Mouse (Mus musculus): ENCODE results near the gene Tnpo3. TPM values are rescaled to one million over a fixed set of nuclear protein-coding genes. Genes with fewer than 3 reads are reported as not detected.

Tnpo3 gene
- total and polyA plus RNA-seq, 2 experiments: 26.8 to 34.7 TPM

DNA sequence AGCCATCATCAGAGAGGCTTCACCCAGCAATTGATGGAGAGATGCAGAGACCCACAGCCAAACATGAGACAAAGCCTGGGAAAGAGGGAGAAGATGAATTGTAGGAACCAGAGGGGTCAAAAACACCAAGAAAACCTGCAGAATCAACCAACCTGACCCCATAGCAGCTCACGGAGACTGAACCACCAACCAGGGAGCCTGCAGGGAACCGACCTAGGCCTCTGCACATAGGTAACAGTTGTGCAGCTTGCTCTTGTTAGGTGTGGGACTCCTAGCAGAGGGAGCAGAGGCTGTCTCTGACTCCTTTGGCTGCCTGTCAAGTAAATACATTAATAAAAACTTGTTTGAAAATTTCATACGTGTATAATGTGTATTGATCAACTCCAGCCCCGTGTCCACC is 32.1 kb upstream of the Tnpo3 start:
- Histone ChIP-seq H3K79me2 (ENCODE audit: control insufficient read depth, insufficient read depth, low read length) (no peaks in the 10 kb centered on the region), H3K4me1 (ENCODE audit: control insufficient read depth, insufficient read depth, low read length) (no peaks in the 10 kb centered on the region), H3K4me3 (ENCODE audit: insufficient read depth, low read depth, low read length) (no peak overlapping the region), H3K36me3 (ENCODE audit: control insufficient read depth, insufficient read depth, low read length) (no peaks in the 10 kb centered on the region), H3K27ac (replicated peaks; ENCODE audit: insufficient read depth, low read depth, low read length) (no peak overlapping the region), H3K9ac (ENCODE audit: low read depth, low read length) (no peak overlapping the region), H3K27me3 (ENCODE audit: control insufficient read depth, insufficient read depth, low read length) (no peaks in the 10 kb centered on the region)
- no peak for DNase-seq (ENCODE audit: extremely low read depth, low read depth, low spot score)
- TF ChIP-seq POLR2A (IDR thresholded peaks at IDR 0.05; ENCODE audit: extremely low read depth, insufficient read depth, low read length) (no peak), CTCF (IDR thresholded peaks at IDR 0.05; ENCODE audit: low read depth, low read length) (no peak)
- 92% methylated on average over 4 of the region's 4 CpGs for WGBS

DNA sequence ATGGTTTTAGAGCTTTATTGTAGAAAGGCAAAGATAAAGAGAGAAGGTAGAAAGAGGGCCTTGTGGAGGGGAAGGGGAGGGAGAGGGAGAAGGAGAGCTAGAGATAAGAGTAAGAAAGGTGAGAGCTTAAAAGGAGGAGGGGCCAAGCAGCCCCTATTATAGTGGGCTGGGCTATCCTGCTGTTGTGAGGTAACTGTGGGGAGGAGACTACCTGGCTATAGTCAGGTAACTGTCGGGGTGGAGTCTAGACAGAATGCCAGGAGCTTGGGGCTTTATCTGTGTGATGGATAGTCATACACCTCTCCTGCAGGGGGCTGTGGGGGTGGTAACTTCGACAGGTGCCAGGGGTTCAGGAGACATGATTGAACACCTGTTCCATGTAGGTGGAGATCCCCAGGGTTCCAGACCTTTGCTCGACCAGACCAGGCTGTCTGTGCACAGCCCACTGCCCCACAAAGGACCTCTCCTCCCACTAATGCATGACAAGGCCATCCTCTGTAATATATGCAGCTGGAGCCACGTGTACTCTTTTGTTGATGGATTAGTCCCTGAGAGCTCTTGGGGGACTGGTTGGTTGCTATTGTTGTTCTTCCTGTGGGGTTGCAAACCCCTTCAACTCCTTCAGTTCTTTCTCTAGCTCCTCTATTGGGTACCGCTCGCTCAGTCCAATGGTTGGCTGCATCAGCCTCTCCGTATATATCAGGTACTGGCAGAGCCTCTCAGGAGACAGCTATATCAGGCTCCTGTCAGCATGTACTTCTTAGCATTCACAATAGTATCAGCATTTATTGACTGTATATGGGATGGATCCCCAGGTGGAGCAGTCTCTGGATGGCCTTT is 30.1 kb upstream of the Tnpo3 start:
- Histone ChIP-seq H3K27ac (replicated peaks; ENCODE audit: insufficient read depth, low read depth, low read length) (no peak overlapping the region), H3K4me3 (ENCODE audit: insufficient read depth, low read depth, low read length) (no peak overlapping the region), H3K9ac (ENCODE audit: low read depth, low read length) (no peak overlapping the region), H3K36me3 (ENCODE audit: control insufficient read depth, insufficient read depth, low read length) (no peaks in the 10 kb centered on the region), H3K4me1 (ENCODE audit: control insufficient read depth, insufficient read depth, low read length) (no peaks in the 10 kb centered on the region), H3K79me2 (ENCODE audit: control insufficient read depth, insufficient read depth, low read length) (no peaks in the 10 kb centered on the region), H3K27me3 (ENCODE audit: control insufficient read depth, insufficient read depth, low read length) (no peaks in the 10 kb centered on the region; the same call in 1 of the 2 replicates)
- WGBS: 48% methylated on average over 7 of the region's 7 CpGs
- DNase-seq (ENCODE audit: extremely low read depth, low read depth, low spot score): no peak
- TF ChIP-seq CTCF (IDR thresholded peaks at IDR 0.05; ENCODE audit: low read depth, low read length) (no peak), POLR2A (IDR thresholded peaks at IDR 0.05; ENCODE audit: extremely low read depth, insufficient read depth, low read length) (no peak)

DNA sequence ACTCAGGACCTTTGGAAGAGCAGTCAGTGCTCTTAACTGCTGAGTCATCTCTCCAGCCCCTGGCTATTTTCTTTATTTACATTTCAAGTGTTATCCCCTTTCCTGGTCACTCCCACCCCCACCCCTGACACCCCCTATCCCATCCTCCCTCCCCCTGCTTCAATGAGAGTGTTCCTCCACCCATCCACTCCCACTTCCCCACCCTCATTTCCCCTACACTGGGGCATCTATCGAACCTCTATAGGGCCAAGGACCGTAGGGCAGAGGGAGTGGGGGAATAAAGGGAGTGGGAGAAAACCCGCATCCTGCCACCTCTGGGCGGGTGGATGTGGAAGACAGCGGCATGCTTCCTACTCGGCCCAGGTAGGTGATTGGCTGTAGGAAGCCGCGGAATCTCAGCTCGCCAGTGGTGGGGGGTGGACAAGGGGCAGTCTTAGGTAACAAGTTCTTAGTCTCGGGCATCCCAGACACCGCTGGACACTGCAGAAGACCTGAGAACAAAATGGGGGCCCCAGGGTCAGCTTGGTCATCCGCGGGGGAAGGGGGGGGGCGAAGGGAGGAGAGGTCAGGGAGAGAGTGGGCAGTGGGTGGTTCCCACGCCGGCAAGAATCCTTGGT is 29.3 kb upstream of the Tnpo3 start:
- no peak for DNase-seq (ENCODE audit: extremely low read depth, low read depth, low spot score)
- Histone ChIP-seq H3K4me3 (ENCODE audit: insufficient read depth, low read depth, low read length) (no peak overlapping the region), H3K27me3 (ENCODE audit: control insufficient read depth, insufficient read depth, low read length) (no peaks in the 10 kb centered on the region; the same call in 1 of the 2 replicates), H3K4me1 (ENCODE audit: control insufficient read depth, insufficient read depth, low read length) (no peaks in the 10 kb centered on the region), H3K79me2 (ENCODE audit: control insufficient read depth, insufficient read depth, low read length) (no peaks in the 10 kb centered on the region), H3K9ac (ENCODE audit: low read depth, low read length) (no peak overlapping the region), H3K36me3 (ENCODE audit: control insufficient read depth, insufficient read depth, low read length) (no peaks in the 10 kb centered on the region), H3K27ac (replicated peaks; ENCODE audit: insufficient read depth, low read depth, low read length) (no peak overlapping the region)
- whole genome bisulfite sequencing: 26% methylated on average over 16 of the region's 16 CpGs
- no peak for TF ChIP-seq CTCF (IDR thresholded peaks at IDR 0.05; ENCODE audit: low read depth, low read length)
- no peak for TF ChIP-seq POLR2A (IDR thresholded peaks at IDR 0.05; ENCODE audit: extremely low read depth, insufficient read depth, low read length)

DNA sequence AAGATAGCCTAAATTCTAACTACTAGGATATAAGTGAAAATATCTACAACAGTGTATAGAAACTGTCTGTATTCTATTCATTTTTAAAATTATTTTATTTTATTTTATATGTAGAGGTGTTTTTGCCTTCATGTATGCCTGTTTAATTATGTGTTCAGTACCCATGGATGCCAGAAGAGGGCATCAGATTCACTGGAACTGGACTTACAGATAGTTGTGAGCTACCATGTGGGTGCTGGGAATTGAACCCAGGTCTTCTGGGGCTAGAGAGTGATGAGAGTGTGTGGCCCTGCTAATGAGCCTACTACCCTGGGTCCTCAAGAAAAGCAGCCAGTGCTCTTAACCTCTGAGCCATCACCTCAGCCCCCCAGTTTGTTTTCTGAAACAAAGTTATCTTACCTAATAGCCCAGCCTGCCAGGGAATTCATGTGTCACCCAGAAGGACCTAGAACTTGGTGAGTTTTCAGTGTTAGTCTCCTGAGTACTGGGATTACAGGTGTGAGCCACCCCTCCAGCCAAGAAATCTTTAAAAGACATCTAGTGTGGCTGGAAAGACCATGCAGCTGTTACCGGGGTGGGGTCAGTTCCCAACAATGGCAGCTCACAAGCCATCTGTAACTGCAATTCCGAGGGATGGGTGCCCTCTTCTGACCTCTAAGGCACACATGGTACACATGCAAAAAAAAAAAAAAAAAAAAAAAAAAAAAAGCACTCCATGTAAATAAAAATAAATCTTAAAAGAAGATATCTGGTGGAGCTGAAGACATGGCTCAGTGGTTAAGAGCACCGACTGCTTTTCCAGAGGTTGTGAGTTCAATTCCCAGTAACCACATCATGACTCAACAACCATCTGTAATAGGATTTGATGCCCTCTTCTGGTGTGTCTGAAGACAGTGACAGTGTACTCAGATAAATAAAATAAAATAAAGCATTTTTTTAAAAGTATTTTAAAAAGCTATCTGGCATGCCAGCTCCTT is 28.0 kb upstream of the Tnpo3 start:
- 84% methylated on average over 3 of the region's 3 CpGs for WGBS

DNA sequence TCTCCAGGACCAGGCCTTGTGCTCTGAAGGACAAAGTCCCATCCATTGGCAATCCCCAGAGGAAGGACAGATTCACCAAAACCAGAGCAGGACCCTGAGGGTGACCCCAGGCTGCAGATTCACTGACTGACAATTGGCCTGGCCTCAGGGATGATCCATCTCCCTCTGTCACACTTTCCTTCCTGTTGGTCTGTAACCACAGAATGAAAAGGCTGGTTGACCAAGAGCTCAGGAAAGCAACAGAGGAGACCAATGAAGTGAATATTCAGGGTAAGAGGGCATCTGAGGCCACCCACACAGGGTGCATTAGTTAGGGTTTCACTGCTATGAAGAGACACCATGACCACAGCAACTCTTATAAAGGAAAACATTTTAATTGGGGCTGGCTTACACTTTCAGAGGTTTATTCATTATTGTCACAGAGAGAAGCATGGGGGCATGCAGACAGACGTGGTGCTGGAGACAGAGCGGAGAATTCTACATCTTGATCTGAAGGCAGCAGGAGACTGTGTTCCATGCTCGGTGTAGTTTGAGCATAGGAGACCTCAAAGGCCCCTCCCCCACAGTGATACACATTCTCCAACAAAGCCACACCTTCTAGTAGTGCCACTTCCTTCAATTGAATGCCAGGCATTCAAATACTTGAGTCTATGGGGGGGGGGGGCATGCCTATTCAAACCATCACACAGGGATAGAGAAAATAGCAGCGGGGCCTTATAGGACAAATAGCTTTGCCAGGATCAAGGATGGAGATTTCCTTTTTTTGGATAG is 26.8 kb upstream of the Tnpo3 start:
- Histone ChIP-seq H3K27me3 (ENCODE audit: control insufficient read depth, insufficient read depth, low read length) (peaks cover 3% of the 10 kb centered on the region; the same call in 1 of the 2 replicates), H3K79me2 (ENCODE audit: control insufficient read depth, insufficient read depth, low read length) (no peaks in the 10 kb centered on the region), H3K9ac (ENCODE audit: low read depth, low read length) (no peak overlapping the region), H3K27ac (replicated peaks; ENCODE audit: insufficient read depth, low read depth, low read length) (no peak overlapping the region), H3K36me3 (ENCODE audit: control insufficient read depth, insufficient read depth, low read length) (no peaks in the 10 kb centered on the region), H3K4me1 (ENCODE audit: control insufficient read depth, insufficient read depth, low read length) (no peaks in the 10 kb centered on the region), H3K4me3 (ENCODE audit: insufficient read depth, low read depth, low read length) (no peak overlapping the region)
- WGBS: 90% methylated on average over 4 of the region's 4 CpGs
- TF ChIP-seq POLR2A (IDR thresholded peaks at IDR 0.05; ENCODE audit: extremely low read depth, insufficient read depth, low read length) (no peak), CTCF (IDR thresholded peaks at IDR 0.05; ENCODE audit: low read depth, low read length) (no peak)
- no peak for DNase-seq (ENCODE audit: extremely low read depth, low read depth, low spot score)

More for the DNA sequence above, 28.0 kb upstream of the Tnpo3 start:
- no peaks in the 10 kb centered on the region; the same call in 1 of the 2 replicates for H3K27me3 ChIP-seq (ENCODE audit: control insufficient read depth, insufficient read depth, low read length)
- DNase-seq (ENCODE audit: extremely low read depth, low read depth, low spot score): no peak
- H3K4me3 ChIP-seq (ENCODE audit: insufficient read depth, low read depth, low read length): no peak overlapping the region
- no peak overlapping the region for H3K27ac ChIP-seq (replicated peaks; ENCODE audit: insufficient read depth, low read depth, low read length)
- H3K9ac ChIP-seq (ENCODE audit: low read depth, low read length): no peak overlapping the region
- TF ChIP-seq POLR2A (IDR thresholded peaks at IDR 0.05; ENCODE audit: extremely low read depth, insufficient read depth, low read length) (no peak), CTCF (IDR thresholded peaks at IDR 0.05; ENCODE audit: low read depth, low read length) (no peak)
- no peaks in the 10 kb centered on the region for H3K79me2 ChIP-seq (ENCODE audit: control insufficient read depth, insufficient read depth, low read length)
- H3K4me1 ChIP-seq (ENCODE audit: control insufficient read depth, insufficient read depth, low read length): no peaks in the 10 kb centered on the region
- no peaks in the 10 kb centered on the region for H3K36me3 ChIP-seq (ENCODE audit: control insufficient read depth, insufficient read depth, low read length)

Measured in liver, adult 2 months (tissue).